Mouse (Mus musculus): ENCODE measurements around the gene Cask.

Gene Cask

DNA sequence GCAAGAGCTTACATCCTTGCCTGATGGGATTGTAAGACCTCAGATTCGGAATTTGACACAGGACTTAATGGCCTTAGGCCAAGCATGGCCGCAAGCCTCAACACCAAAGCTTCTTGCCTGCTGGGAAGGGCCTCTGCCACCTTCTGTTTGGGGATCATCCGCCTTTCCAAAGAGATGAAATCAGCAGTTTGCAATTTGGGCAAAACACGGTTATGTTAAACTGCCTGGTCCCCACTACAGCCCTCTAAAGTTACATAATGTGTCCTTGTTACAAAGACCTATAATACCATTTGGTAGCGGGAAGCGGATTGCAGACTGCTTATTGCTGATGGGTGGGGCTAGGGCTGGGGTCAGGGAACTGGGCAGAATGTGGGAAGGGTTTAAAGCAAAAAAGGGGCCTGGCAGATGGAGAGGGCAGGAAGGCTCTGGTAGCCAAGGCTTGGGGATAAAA is 384.0 kb downstream of the Cask start:
- DNase-seq (ENCODE audit: low spot score): no peak
